Mouse (Mus musculus): Measurements from ENCODE around the gene Hey2. TPM values are rescaled to one million over a fixed set of nuclear protein-coding genes. Genes with fewer than 3 reads are reported as not detected.

The Hey2 gene
- polyA plus RNA-seq (2015; fragmentation: Nextera tagmentation; extraction: Ambion mirVana): 5.7 and 6.0 TPM in 2 replicates

DNA sequence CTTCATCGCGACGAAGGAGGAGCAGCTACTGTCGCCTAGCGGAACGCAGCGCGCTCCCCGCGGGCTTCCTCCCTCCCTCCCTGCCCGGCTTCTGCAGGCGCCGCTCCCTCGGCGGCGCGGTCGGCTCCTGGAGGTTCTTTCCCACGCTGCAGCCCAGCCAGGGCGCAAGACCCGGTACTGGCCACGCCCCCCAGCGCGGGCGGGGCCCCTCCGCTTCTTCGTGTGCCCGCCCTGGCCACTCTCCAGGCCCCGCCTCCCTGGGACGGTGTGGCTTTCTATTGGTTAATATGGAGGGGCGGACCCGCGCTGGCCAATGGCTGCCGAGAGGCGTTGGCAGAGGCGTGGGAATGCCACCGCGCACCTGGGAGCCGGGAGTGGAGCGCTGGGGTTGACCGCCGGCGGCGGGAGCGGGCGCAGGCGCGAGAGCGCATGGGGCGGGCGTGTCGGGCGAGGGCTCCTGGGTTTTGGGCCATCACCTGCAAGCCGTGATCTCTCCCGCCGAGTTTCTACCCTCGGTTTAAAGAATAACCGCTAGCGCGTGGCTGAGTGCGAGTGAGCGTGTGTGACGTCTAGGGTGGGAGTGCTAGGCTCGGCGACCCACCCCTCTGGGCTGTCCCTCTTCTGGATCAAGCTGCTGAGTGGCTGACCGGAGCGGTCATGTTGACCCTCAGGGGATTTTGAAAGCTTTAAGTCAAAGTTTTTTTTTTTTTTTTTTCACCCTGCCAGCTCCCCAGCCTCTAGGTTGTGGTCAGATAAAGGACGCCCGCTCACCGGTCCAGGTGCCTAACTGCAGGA, at the start of gene Hey2:
Gene Hey2 (minus strand): TSS at position 159 of the 795 bp plus-strand sequence.
- peak; percentile 98 for ATAC-seq (ENCODE audit: low FRiP score, low TSS enrichment)
- Histone ChIP-seq H3K4me1 (ENCODE audit: insufficient read depth, low read length) (peaks cover 25% of the 10 kb centered on the region), H3K4me3 (ENCODE audit: low read length) (peak within 1 kb of the TSS; percentile 64), H3K36me3 (ENCODE audit: insufficient read depth, low read length) (no peaks in the 10 kb centered on the region), H3K27me3 (ENCODE audit: insufficient read depth, low read length) (peaks cover 12% of the 10 kb centered on the region; the same call in 1 of the 2 replicates), H3K4me2 (replicated peaks; ENCODE audit: low read depth, low read length) (peak within 1 kb of the TSS; percentile 93), H3K9me3 (ENCODE audit: low read length) (no peaks in the 10 kb centered on the region), H3K27ac (ENCODE audit: low read length) (peak within 1 kb of the TSS; percentile 45), H3K9ac (replicated peaks; ENCODE audit: low read length) (peak within 1 kb of the TSS; percentile 69)
- under 1% methylated on average over 70 of the region's 70 CpGs for WGBS

DNA sequence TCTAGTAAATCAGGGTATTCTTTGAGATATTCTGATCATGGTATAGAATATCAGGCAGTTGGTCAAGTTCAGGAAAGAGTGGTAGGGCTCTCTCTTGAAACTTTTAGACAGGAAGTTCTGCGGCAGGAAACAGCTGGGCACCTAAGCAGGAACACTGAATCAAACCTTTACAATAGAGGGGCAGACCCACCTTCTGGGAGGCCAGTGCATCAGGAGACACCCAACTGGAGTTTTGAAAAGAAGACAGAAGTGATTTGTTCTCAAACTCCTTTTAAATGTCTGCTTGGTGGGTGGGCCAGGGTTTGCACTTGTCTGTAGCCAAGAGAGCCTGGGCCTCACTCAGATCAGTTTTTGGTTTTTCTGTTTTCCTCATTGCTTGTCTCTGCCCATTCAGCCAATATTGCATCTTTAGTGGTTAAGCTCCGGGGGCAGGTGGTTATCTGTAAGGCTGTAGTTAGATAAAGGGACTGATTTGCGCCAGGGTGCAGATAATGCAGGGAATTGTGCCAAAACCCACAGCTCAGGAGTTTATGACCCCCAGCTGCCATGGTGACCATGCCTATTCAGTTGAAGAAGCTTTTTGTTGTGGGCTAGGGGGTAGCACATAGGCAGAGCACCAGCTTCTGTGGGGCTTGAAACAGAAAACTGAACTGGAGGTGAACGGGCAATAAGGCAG, 40.6 kb upstream of the Hey2 start:
- Histone ChIP-seq H3K9me3 (ENCODE audit: low read length) (no peaks in the 10 kb centered on the region), H3K9ac (replicated peaks; ENCODE audit: low read length) (no peak overlapping the region), H3K4me1 (ENCODE audit: insufficient read depth, low read length) (no peaks in the 10 kb centered on the region; the same call in 1 of the 2 replicates), H3K4me2 (replicated peaks; ENCODE audit: low read depth, low read length) (no peak overlapping the region), H3K36me3 (ENCODE audit: insufficient read depth, low read length) (no peaks in the 10 kb centered on the region), H3K4me3 (ENCODE audit: low read length) (no peak overlapping the region), H3K27me3 (ENCODE audit: insufficient read depth, low read length) (no peaks in the 10 kb centered on the region), H3K27ac (ENCODE audit: low read length) (no peak overlapping the region)
- 67% methylated on average over 4 of the region's 4 CpGs for WGBS
- ATAC-seq (ENCODE audit: low FRiP score, low TSS enrichment): no peak

DNA sequence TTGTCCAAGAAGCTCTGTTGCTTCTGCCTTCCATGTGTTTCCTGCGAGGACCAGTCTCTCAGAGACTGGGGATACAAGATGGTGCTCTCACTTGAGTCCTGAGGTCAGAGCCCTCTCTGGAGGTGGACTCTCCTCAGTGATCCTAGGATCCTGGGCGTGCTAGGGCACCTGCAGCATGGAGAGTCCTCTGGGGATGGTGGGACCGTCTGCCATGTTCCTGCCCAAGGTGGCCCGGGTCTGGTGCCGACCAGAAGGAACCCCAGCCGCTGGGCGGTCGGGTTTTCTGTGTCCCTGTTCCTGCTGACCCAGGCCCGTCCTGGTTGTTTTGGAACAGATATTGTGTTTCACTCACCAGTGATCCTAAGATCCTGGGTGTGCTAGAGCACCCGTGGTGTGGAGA, 38.5 kb upstream of the Hey2 start:
- 85% methylated on average over 10 of the region's 10 CpGs for WGBS
- Histone ChIP-seq H3K9me3 (ENCODE audit: low read length) (no peaks in the 10 kb centered on the region), H3K27ac (ENCODE audit: low read length) (no peak overlapping the region), H3K36me3 (ENCODE audit: insufficient read depth, low read length) (no peaks in the 10 kb centered on the region), H3K4me1 (ENCODE audit: insufficient read depth, low read length) (no peaks in the 10 kb centered on the region; the same call in 1 of the 2 replicates), H3K4me2 (replicated peaks; ENCODE audit: low read depth, low read length) (no peak overlapping the region), H3K4me3 (ENCODE audit: low read length) (no peak overlapping the region), H3K9ac (replicated peaks; ENCODE audit: low read length) (no peak overlapping the region), H3K27me3 (ENCODE audit: insufficient read depth, low read length) (no peaks in the 10 kb centered on the region)
- no peak for ATAC-seq (ENCODE audit: low FRiP score, low TSS enrichment)

DNA sequence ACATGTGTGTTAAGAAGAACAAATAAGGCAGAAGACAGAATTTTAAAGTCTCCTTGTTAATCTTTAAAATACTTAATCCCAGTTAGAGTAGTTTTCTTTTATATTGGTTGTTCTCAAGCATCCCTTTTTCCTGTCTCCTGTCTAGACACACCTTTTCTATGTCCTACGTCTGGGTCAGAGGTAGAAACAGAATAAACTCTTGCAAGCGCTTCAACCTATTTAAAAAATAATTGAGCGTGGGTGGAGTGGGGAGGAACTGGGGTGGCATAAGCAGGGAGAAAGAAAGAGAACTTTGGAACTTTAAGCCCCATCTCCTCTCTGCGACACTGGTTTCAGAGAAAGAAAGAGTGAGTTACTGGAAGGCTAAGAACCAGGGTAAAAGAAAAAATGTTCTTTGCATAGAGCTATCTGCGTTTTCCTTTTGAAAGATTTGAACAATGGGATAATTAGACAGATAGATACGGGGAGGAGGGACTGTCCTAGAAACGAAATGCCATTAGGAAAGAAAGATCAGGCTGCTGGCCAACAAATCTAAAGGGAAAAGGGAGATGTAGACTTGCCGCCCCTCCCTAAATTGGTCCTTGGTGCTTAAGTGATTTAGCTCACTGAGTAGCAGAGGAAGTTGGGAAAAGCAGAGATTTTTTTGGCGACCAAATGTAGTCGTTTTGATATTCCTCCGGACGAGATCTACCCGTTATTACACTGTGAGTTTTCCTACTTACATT, 2.7 kb upstream of the Hey2 start:
- H3K9ac ChIP-seq (replicated peaks; ENCODE audit: low read length): no peak overlapping the region
- H3K4me3 ChIP-seq (ENCODE audit: low read length): no peak overlapping the region
- WGBS: 21% methylated on average over 13 of the region's 13 CpGs
- H3K9me3 ChIP-seq (ENCODE audit: low read length): no peaks in the 10 kb centered on the region
- no peaks in the 10 kb centered on the region for H3K36me3 ChIP-seq (ENCODE audit: insufficient read depth, low read length)
- peaks cover 25% of the 10 kb centered on the region for H3K4me1 ChIP-seq (ENCODE audit: insufficient read depth, low read length)
- H3K4me2 ChIP-seq (replicated peaks; ENCODE audit: low read depth, low read length): no peak overlapping the region
- ATAC-seq (ENCODE audit: low FRiP score, low TSS enrichment): no peak
- peaks cover 12% of the 10 kb centered on the region; the same call in 1 of the 2 replicates for H3K27me3 ChIP-seq (ENCODE audit: insufficient read depth, low read length)
- no peak overlapping the region for H3K27ac ChIP-seq (ENCODE audit: low read length)

DNA sequence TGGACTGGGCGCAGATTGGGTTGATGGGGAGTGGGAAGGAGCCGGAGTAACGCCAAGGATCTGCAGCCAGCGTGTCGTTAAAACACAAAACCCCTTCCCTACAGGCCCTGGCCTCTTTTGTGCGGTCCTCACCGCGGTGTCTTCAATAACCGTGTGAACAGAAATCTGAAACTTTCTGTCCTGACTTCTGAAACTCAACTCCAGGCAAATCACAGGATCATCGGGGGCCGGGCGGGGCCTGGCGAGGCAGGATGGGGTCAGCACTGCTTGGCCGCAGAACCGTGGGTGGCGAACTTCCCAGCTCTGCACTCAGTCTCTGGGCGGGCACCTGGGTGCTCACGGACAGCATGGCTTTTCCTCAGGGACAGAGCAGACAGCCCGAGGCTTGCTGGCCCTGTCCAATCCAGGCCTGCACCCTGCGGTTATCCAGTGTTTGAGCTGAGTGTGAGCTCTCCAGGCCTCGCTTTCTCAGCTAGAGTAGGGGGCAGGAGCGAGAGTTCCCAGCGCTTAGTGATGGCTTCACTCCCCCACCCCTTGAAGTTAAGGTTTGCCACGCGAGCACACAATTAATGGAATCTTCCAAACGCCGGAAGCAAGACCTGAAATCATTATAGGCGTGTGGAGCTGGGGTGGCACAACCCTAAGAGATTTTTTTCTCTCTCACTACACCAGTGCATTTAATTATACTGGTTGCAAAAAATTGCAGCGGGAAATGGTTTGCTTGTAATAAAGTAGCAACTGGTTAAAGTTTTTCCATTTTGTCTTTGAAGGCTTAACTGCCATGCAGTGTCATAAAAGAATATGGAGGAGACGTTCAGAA, 1.8 kb upstream of the Hey2 start:
- H3K9ac ChIP-seq (replicated peaks; ENCODE audit: low read length): peak overlapping the region; percentile 53
- 5% methylated on average over 30 of the region's 30 CpGs for WGBS
- no peaks in the 10 kb centered on the region for H3K9me3 ChIP-seq (ENCODE audit: low read length)
- ATAC-seq (ENCODE audit: low FRiP score, low TSS enrichment): peak; percentile 6; the same call in 1 of the 2 replicates
- peak overlapping the region; percentile 64 for H3K4me3 ChIP-seq (ENCODE audit: low read length)
- H3K27me3 ChIP-seq (ENCODE audit: insufficient read depth, low read length): peaks cover 12% of the 10 kb centered on the region; the same call in 1 of the 2 replicates
- H3K4me1 ChIP-seq (ENCODE audit: insufficient read depth, low read length): peaks cover 25% of the 10 kb centered on the region
- H3K27ac ChIP-seq (ENCODE audit: low read length): peak overlapping the region; percentile 45; the same call in 1 of the 2 replicates
- H3K4me2 ChIP-seq (replicated peaks; ENCODE audit: low read depth, low read length): peak overlapping the region; percentile 93
- no peaks in the 10 kb centered on the region for H3K36me3 ChIP-seq (ENCODE audit: insufficient read depth, low read length)

DNA sequence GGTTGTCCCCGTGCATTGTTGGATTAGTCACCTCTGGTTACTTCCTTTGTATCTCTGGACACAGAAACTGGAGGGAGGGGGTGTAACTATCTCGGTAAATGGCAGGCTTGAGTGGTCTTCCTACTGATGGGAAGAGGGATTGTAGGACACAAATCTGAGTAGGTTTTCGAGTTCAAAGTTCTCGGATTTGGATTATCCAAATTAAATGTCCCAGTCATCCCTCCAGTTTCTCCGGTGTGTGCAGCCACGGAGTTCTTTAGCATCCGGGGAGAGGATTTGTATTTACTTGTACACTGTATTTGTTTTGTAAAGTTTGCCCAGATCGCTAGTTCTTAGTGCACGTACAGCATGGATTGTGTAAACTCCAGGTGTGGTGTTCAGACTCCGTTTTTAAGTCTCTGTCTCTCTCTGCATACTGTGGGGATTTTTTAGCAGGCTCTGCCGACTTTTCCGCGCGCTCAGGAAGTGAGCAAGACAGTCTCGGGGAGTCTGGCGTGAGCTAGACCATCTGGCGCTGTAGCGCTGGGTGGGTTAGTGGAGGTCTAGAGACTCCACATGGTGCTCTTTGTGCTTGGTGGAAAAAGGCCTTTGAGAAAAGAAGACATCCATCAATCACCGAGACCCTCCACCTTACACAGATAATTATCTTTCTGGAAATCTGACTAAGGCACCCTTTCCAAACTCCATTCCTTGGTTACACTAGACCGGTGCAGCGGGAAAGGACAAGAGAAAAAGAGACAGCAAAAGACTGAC, 1.0 kb upstream of the Hey2 start:
- H3K36me3 ChIP-seq (ENCODE audit: insufficient read depth, low read length): no peaks in the 10 kb centered on the region
- peak overlapping the region; percentile 93 for H3K4me2 ChIP-seq (replicated peaks; ENCODE audit: low read depth, low read length)
- H3K4me3 ChIP-seq (ENCODE audit: low read length): peak overlapping the region; percentile 64
- no peak for ATAC-seq (ENCODE audit: low FRiP score, low TSS enrichment)
- H3K27ac ChIP-seq (ENCODE audit: low read length): peak overlapping the region; percentile 45
- peaks cover 25% of the 10 kb centered on the region for H3K4me1 ChIP-seq (ENCODE audit: insufficient read depth, low read length)
- no peaks in the 10 kb centered on the region for H3K9me3 ChIP-seq (ENCODE audit: low read length)
- peak overlapping the region; percentile 53 for H3K9ac ChIP-seq (replicated peaks; ENCODE audit: low read length)
- H3K27me3 ChIP-seq (ENCODE audit: insufficient read depth, low read length): peaks cover 12% of the 10 kb centered on the region; the same call in 1 of the 2 replicates
- WGBS: under 1% methylated on average over 21 of the region's 21 CpGs

DNA sequence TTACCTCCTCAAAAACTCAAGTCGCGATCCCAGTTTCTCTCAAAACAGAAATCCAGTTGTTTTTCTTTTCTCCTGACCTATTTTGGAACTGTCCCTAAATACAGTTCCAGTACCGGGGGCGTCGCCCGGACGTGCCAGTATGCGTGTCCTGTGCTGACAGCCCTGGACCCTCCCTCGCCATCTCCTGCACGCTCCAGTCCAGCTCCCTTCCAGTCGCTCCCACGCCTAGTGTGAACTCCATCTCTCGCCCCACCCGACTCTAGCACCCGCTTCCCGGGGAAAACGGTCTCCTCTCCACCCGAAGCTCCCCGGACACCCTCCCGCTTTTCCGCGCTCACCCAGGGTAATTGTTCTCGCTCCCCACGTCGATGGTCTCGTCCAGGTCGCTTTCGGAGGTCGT, 373 bp downstream of the Hey2 start:
- Histone ChIP-seq H3K27ac (ENCODE audit: low read length) (peak overlapping the region; percentile 38; the same call in 1 of the 2 replicates), H3K4me2 (replicated peaks; ENCODE audit: low read depth, low read length) (peak overlapping the region; percentile 93), H3K4me1 (ENCODE audit: insufficient read depth, low read length) (peaks cover 25% of the 10 kb centered on the region), H3K36me3 (ENCODE audit: insufficient read depth, low read length) (no peaks in the 10 kb centered on the region), H3K4me3 (ENCODE audit: low read length) (peak overlapping the region; percentile 64), H3K9ac (replicated peaks; ENCODE audit: low read length) (peak overlapping the region; percentile 69), H3K9me3 (ENCODE audit: low read length) (no peaks in the 10 kb centered on the region), H3K27me3 (ENCODE audit: insufficient read depth, low read length) (peaks cover 12% of the 10 kb centered on the region; the same call in 1 of the 2 replicates)
- ATAC-seq (ENCODE audit: low FRiP score, low TSS enrichment): peak; percentile 47
- WGBS: 0% methylated on average over 29 of the region's 29 CpGs

DNA sequence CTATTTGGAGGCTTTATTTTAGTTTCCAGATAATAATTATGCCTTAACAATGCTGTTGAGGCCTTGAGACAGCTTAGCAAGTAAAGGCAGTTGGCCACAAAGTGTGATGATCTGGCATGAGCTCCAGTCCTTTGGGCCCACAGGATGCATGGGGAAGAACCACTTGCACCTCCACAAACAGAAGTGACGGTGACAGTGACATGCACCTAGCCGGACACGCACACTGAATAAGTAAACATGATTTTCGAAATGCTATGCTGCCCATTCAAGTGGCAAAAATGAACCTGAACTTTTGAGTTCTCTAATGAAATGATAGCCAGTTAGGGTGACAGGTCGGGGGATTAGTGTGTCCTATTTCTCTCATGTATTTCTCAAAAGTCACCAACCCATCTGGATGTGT, 1.8 kb downstream of the Hey2 start:
- Histone ChIP-seq H3K9ac (replicated peaks; ENCODE audit: low read length) (no peak overlapping the region), H3K36me3 (ENCODE audit: insufficient read depth, low read length) (no peaks in the 10 kb centered on the region), H3K27me3 (ENCODE audit: insufficient read depth, low read length) (peaks cover 3% of the 10 kb centered on the region; the same call in 1 of the 2 replicates), H3K27ac (ENCODE audit: low read length) (no peak overlapping the region), H3K4me2 (replicated peaks; ENCODE audit: low read depth, low read length) (peak overlapping the region; percentile 93), H3K4me3 (ENCODE audit: low read length) (peak overlapping the region; percentile 64; the same call in 1 of the 2 replicates), H3K9me3 (ENCODE audit: low read length) (no peaks in the 10 kb centered on the region), H3K4me1 (ENCODE audit: insufficient read depth, low read length) (peaks cover 25% of the 10 kb centered on the region)
- 57% methylated on average over 5 of the region's 5 CpGs for WGBS
- no peak for ATAC-seq (ENCODE audit: low FRiP score, low TSS enrichment)

Measured in kidney, embryonic 16.5 days (tissue).